Mouse (Mus musculus) G1E (cell line): ENCODE measurements around the gene Hist1h2bc.

Experiments used
- CTCF ChIP-seq: IDR thresholded peaks from 2 replicates; pipeline ENCODE4 v1.5.1; 2012; ENCODE audit warnings: low read depth, low read length, inconsistent platforms, mixed read lengths
- GATA1 ChIP-seq: IDR thresholded peaks from 2 replicates; pipeline ENCODE4 v1.6.1; 2012; ENCODE audit warnings: borderline replicate concordance, low read length, inconsistent platforms, mixed read lengths
- GATA2 ChIP-seq: IDR thresholded peaks from 2 replicates; pipeline ENCODE4 v1.6.1; 2012; ENCODE audit warnings: low read depth, low read length, inconsistent platforms, borderline replicate concordance

GRCm38 (mm10) chr13:23728472-23729191 is 44.6 kb downstream of the Hist1h2bc start:
- TF ChIP-seq CTCF = no peak
- TF ChIP-seq GATA2 = no peak
- TF ChIP-seq GATA1 = no peak
